Mouse (Mus musculus) hindbrain, embryonic 13.5 days (tissue): ENCODE results near the gene Gtsf1l. TPM values are rescaled to one million over a fixed set of nuclear protein-coding genes. Genes with fewer than 3 reads are reported as not detected.

Source experiments
- ATAC-seq: fragments of 200-750 bp; cut with Nextera tagmentation; 2 replicates; pipeline ENCODE4 v1.8.0; 2017; ENCODE audit warnings: moderate TSS enrichment; ENCODE audit not compliant: low FRiP score
- H3K27ac ChIP-seq: fragments of 300-500 bp; sonication (generic); 2 replicates; pipeline ENCODE4 v1.5.1; 2015; ENCODE audit warnings: inconsistent platforms, mild to moderate bottlenecking, moderate library complexity
- H3K27me3 ChIP-seq: fragments of 300-500 bp; sonication (generic); 2 replicates; pipeline ENCODE4 v1.6.1; 2015; ENCODE audit warnings: mild to moderate bottlenecking, inconsistent platforms
- H3K36me3 ChIP-seq: fragments of 300-500 bp; sonication (generic); 2 replicates; pipeline ENCODE4 v1.6.1; 2015; ENCODE audit warnings: mild to moderate bottlenecking, inconsistent platforms
- H3K4me1 ChIP-seq: fragments of 300-500 bp; sonication (generic); replicated peaks from 2 replicates; pipeline ENCODE4 v1.6.1; 2015; ENCODE audit warnings: inconsistent platforms
- H3K4me2 ChIP-seq: fragments of 300-500 bp; sonication (generic); 2 replicates; pipeline ENCODE4 v1.6.1; 2015; ENCODE audit warnings: inconsistent platforms, mild to moderate bottlenecking, moderate library complexity
- H3K4me3 ChIP-seq: fragments of 300-500 bp; sonication (generic); 2 replicates; pipeline ENCODE4 v1.5.1; 2015; ENCODE audit warnings: mild to moderate bottlenecking, inconsistent platforms
- H3K9ac ChIP-seq: fragments of 300-500 bp; sonication (generic); 2 replicates; pipeline ENCODE4 v1.6.1; 2015; ENCODE audit warnings: mild to moderate bottlenecking, inconsistent platforms
- H3K9me3 ChIP-seq: fragments of 300-500 bp; sonication (generic); 2 replicates; pipeline ENCODE4 v1.6.1; 2016; ENCODE audit warnings: inconsistent platforms
- WGBS: fragments of 180-500 bp; shearing (Covaris S2); methylation state at CpG from one replicate; pipeline ENCODE4 v1.1.7; 2015; 5-methylcytosine and 5-hydroxymethylcytosine counted together
- polyA plus RNA-seq: library from polyadenylated mRNA; unstranded; fragments of >200 nt; fragmentation: Nextera tagmentation; extraction: Ambion mirVana; gene quantifications from 2 replicates; pipeline ENCODE4 v1.2.1, GENCODE M21; 2015

Gtsf1l gene
- 0.25 TPM in 1 of 2 replicates, not detected in the other for polyA plus RNA-seq

GRCm38 (mm10) chr2:163087728-163088127, at the start of gene Gtsf1l:
Gtsf1l (minus strand) TSS chr2:163087855.
- no peak for ATAC-seq
- WGBS = 88% methylated on average over 9 of the region's 9 CpGs

GRCm38 (mm10) chr2:163136996-163137395, 49.3 kb upstream of the Gtsf1l start:
- no peak overlapping the region for H3K4me2 ChIP-seq
- no peak for ATAC-seq
- H3K4me1 ChIP-seq = peaks cover 3% of the 10 kb centered on the region; the same call in 1 of the 2 replicates
- no peaks in the 10 kb centered on the region for H3K36me3 ChIP-seq
- H3K27me3 ChIP-seq = no peaks in the 10 kb centered on the region
- no peak overlapping the region for H3K27ac ChIP-seq
- no peak overlapping the region for H3K4me3 ChIP-seq
- no peak overlapping the region for H3K9ac ChIP-seq
- H3K9me3 ChIP-seq = no peaks in the 10 kb centered on the region

More at GRCm38 (mm10) chr2:163087728-163088127, at the start of gene Gtsf1l:
- H3K9me3 ChIP-seq = no peaks in the 10 kb centered on the region
- H3K36me3 ChIP-seq = no peaks in the 10 kb centered on the region
- H3K27me3 ChIP-seq = no peaks in the 10 kb centered on the region
- H3K4me3 ChIP-seq = no peak within 1 kb of the TSS
- H3K4me1 ChIP-seq = no peaks in the 10 kb centered on the region
- no peak within 1 kb of the TSS for H3K4me2 ChIP-seq
- no peak within 1 kb of the TSS for H3K27ac ChIP-seq
- H3K9ac ChIP-seq = no peak within 1 kb of the TSS

- no peak for ATAC-seq
- Histone ChIP-seq H3K27ac (no peak overlapping the region), H3K4me2 (no peak overlapping the region), H3K27me3 (no peaks in the 10 kb centered on the region), H3K9me3 (no peaks in the 10 kb centered on the region), H3K4me3 (no peak overlapping the region), H3K4me1 (0 out of 2 replicates have a peak, but pooled peaks cover 3% of the 10 kb centered on the region), H3K36me3 (no peaks in the 10 kb centered on the region), H3K9ac (no peak overlapping the region)
- 75% methylated on average over 6 of the region's 6 CpGs for WGBS
Observed at GRCm38 (mm10) chr2:163135931-163136330, 48.3 kb upstream of the Gtsf1l start.

GRCm38 (mm10) chr2:163132314-163132713, 44.7 kb upstream of the Gtsf1l start:
- Histone ChIP-seq H3K9ac (no peak overlapping the region), H3K27ac (no peak overlapping the region), H3K4me2 (no peak overlapping the region), H3K36me3 (no peaks in the 10 kb centered on the region), H3K4me1 (no peaks in the 10 kb centered on the region), H3K27me3 (no peaks in the 10 kb centered on the region), H3K4me3 (no peak overlapping the region), H3K9me3 (no peaks in the 10 kb centered on the region)
- no peak for ATAC-seq
- 86% methylated on average over 5 of the region's 5 CpGs for WGBS

GRCm38 (mm10) chr2:163130837-163131236, 43.2 kb upstream of the Gtsf1l start:
- ATAC-seq = no peak
- Histone ChIP-seq H3K27ac (no peak overlapping the region), H3K4me3 (no peak overlapping the region), H3K9ac (no peak overlapping the region), H3K9me3 (no peaks in the 10 kb centered on the region), H3K4me2 (no peak overlapping the region), H3K27me3 (no peaks in the 10 kb centered on the region), H3K4me1 (no peaks in the 10 kb centered on the region), H3K36me3 (no peaks in the 10 kb centered on the region)
- WGBS = 85% methylated on average over 5 of the region's 5 CpGs

GRCm38 (mm10) chr2:163123496-163123895, 35.8 kb upstream of the Gtsf1l start:
- H3K27me3 ChIP-seq = peaks cover 30% of the 10 kb centered on the region
- no peak overlapping the region for H3K4me3 ChIP-seq
- no peak overlapping the region for H3K9ac ChIP-seq
- no peaks in the 10 kb centered on the region for H3K36me3 ChIP-seq
- no peak overlapping the region for H3K27ac ChIP-seq
- H3K9me3 ChIP-seq = no peaks in the 10 kb centered on the region
- peaks cover 25% of the 10 kb centered on the region for H3K4me1 ChIP-seq
- 92% methylated on average over 5 of the region's 5 CpGs for WGBS
- no peak overlapping the region for H3K4me2 ChIP-seq
- no peak for ATAC-seq

- Histone ChIP-seq H3K4me1 (peaks cover 25% of the 10 kb centered on the region), H3K27me3 (peaks cover 35% of the 10 kb centered on the region), H3K36me3 (no peaks in the 10 kb centered on the region), H3K27ac (peak overlapping the region; percentile 64; the same call in 1 of the 2 replicates), H3K4me2 (peak overlapping the region; percentile 30), H3K9me3 (no peaks in the 10 kb centered on the region), H3K9ac (no peak overlapping the region; the same call in 1 of the 2 replicates), H3K4me3 (no peak overlapping the region)
- peak; percentile 93 for ATAC-seq
- WGBS = 23% methylated on average over 9 of the region's 9 CpGs
Observed at GRCm38 (mm10) chr2:163122319-163122718, 34.7 kb upstream of the Gtsf1l start.

- 93% methylated on average over 3 of the region's 3 CpGs for WGBS
- Histone ChIP-seq H3K9ac (no peak overlapping the region), H3K4me2 (no peak overlapping the region)
Observed at GRCm38 (mm10) chr2:163121353-163121660, 33.7 kb upstream of the Gtsf1l start.

GRCm38 (mm10) chr2:163120626-163121352, 33.1 kb upstream of the Gtsf1l start:
- ATAC-seq = no peak
- Histone ChIP-seq H3K27ac (no peak overlapping the region), H3K9me3 (no peaks in the 10 kb centered on the region), H3K4me1 (peaks cover 25% of the 10 kb centered on the region), H3K27me3 (peaks cover 37% of the 10 kb centered on the region), H3K9ac (no peak overlapping the region), H3K4me3 (no peak overlapping the region), H3K4me2 (no peak overlapping the region), H3K36me3 (no peaks in the 10 kb centered on the region)
- 62% methylated on average over 15 of the region's 15 CpGs for WGBS

More at GRCm38 (mm10) chr2:163121353-163121660, 33.7 kb upstream of the Gtsf1l start:
- Histone ChIP-seq H3K4me1 (peaks cover 25% of the 10 kb centered on the region), H3K9me3 (no peaks in the 10 kb centered on the region), H3K4me3 (no peak overlapping the region), H3K27ac (no peak overlapping the region), H3K36me3 (no peaks in the 10 kb centered on the region), H3K27me3 (peaks cover 35% of the 10 kb centered on the region)
- no peak for ATAC-seq

GRCm38 (mm10) chr2:163111413-163112201, 24.0 kb upstream of the Gtsf1l start:
- WGBS = 29% methylated on average over 16 of the region's 16 CpGs
- H3K9ac ChIP-seq = peak overlapping the region; percentile 15; the same call in 1 of the 2 replicates
- peak overlapping the region; percentile 25 for H3K4me2 ChIP-seq
- ATAC-seq = peak; percentile 33; the same call in 1 of the 2 replicates
- H3K4me1 ChIP-seq = peaks cover 26% of the 10 kb centered on the region
- no peak overlapping the region for H3K4me3 ChIP-seq
- peaks cover 51% of the 10 kb centered on the region for H3K27me3 ChIP-seq
- no peaks in the 10 kb centered on the region for H3K36me3 ChIP-seq
- H3K9me3 ChIP-seq = no peaks in the 10 kb centered on the region
- H3K27ac ChIP-seq = peak overlapping the region; percentile 85

- peaks cover 26% of the 10 kb centered on the region for H3K4me1 ChIP-seq
- 0 out of 2 replicates have a peak overlapping the region, but pooled peaks have one; percentile 73 for H3K27ac ChIP-seq
- no peak for ATAC-seq
- no peaks in the 10 kb centered on the region for H3K9me3 ChIP-seq
- peaks cover 57% of the 10 kb centered on the region for H3K27me3 ChIP-seq
- H3K9ac ChIP-seq = no peak overlapping the region
- WGBS = 100% methylated on average over 1 of the region's 1 CpGs
- no peak overlapping the region for H3K4me2 ChIP-seq
- H3K36me3 ChIP-seq = no peaks in the 10 kb centered on the region
- H3K4me3 ChIP-seq = no peak overlapping the region
Observed at GRCm38 (mm10) chr2:163110706-163111105, 23.1 kb upstream of the Gtsf1l start.

GRCm38 (mm10) chr2:163108385-163108784, 20.7 kb upstream of the Gtsf1l start:
- Histone ChIP-seq H3K36me3 (no peaks in the 10 kb centered on the region), H3K27me3 (peaks cover 66% of the 10 kb centered on the region), H3K4me2 (no peak overlapping the region), H3K4me3 (no peak overlapping the region), H3K4me1 (peaks cover 28% of the 10 kb centered on the region), H3K9me3 (no peaks in the 10 kb centered on the region), H3K9ac (no peak overlapping the region), H3K27ac (no peak overlapping the region)
- WGBS = 16% methylated on average over 9 of the region's 9 CpGs
- no peak for ATAC-seq
